Mouse (Mus musculus): ENCODE data around the gene Adamts7. TPM values are rescaled to one million over a fixed set of nuclear protein-coding genes. Genes with fewer than 3 reads are reported as not detected.

Gene Adamts7
- polyA plus RNA-seq, 1 experiment from 2014 or later, result 18.9 TPM

DNA sequence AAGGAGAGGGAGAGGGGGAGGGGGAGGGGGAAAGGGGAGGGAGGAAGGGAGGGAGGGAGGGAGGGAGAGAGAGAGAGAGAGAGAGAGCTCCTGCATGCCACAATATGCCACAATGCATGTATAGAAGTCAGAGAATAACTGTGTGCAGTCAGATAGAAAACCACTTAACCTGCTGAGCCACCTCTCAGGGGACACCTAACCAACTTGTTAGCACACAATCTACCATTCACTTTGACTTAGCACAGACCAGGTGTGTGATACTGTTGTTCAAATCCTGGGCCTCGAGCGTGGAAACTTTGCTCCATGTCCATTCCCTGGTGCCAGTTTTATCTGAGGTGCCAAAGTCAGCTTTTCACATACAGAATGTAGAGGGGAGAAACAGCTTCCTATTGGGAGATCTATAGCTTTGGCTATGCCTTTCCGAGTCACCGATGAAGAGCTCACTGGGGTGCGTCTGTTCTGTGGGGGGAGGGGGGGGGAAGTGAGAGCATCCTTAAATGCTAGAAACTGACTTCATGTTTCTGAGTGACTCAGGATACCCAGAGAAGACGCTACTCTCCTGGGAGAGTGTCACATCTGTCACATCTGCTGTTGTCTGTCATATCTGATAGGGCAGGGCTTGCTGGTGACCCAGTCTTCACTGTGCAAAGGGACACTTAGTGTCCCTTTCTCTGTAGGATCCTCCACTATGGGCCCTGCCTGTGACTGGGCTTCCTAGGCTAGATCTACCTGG lies 19.0 kb downstream of the Adamts7 start:
- Histone ChIP-seq H3K9ac (replicated peaks) (no peak overlapping the region; the same call in 1 of the 2 replicates), H3K4me3 (replicated peaks) (no peak overlapping the region), H3K4me2 (no peak overlapping the region), H3K9me3 (no peaks in the 10 kb centered on the region), H3K27ac (no peak overlapping the region), H3K27me3 (no peaks in the 10 kb centered on the region; the same call in 1 of the 2 replicates), H3K4me1 (replicated peaks) (no peaks in the 10 kb centered on the region), H3K36me3 (peaks cover 96% of the 10 kb centered on the region)
- no peak for ATAC-seq (ENCODE audit: insufficient number of reproducible peaks, insufficient read depth, low FRiP score, low TSS enrichment, low read depth)
- 91% methylated on average over 6 of the region's 6 CpGs for WGBS

- Histone ChIP-seq H3K36me3 (peaks cover 96% of the 10 kb centered on the region), H3K4me1 (replicated peaks) (no peaks in the 10 kb centered on the region), H3K27ac (no peak overlapping the region), H3K4me2 (no peak overlapping the region), H3K4me3 (replicated peaks) (no peak overlapping the region), H3K9ac (replicated peaks) (no peak overlapping the region), H3K27me3 (no peaks in the 10 kb centered on the region; the same call in 1 of the 2 replicates), H3K9me3 (no peaks in the 10 kb centered on the region)
- WGBS, result 87% methylated on average over 18 of the region's 18 CpGs
- ATAC-seq (ENCODE audit: insufficient number of reproducible peaks, insufficient read depth, low FRiP score, low TSS enrichment, low read depth), result no peak
These were observed 20.0 kb downstream of the Adamts7 start for GRCm38 (mm10) chr9:90182636-90183421.

GRCm38 (mm10) chr9:90183550-90183949 lies 20.7 kb downstream of the Adamts7 start:
- Histone ChIP-seq H3K9me3 (no peaks in the 10 kb centered on the region), H3K36me3 (peaks cover 96% of the 10 kb centered on the region), H3K27me3 (no peaks in the 10 kb centered on the region; the same call in 1 of the 2 replicates), H3K27ac (no peak overlapping the region), H3K4me1 (replicated peaks) (no peaks in the 10 kb centered on the region), H3K4me3 (replicated peaks) (no peak overlapping the region), H3K9ac (replicated peaks) (no peak overlapping the region), H3K4me2 (no peak overlapping the region)
- 82% methylated on average over 3 of the region's 3 CpGs for WGBS
- ATAC-seq (ENCODE audit: insufficient number of reproducible peaks, insufficient read depth, low FRiP score, low TSS enrichment, low read depth), result no peak

- ATAC-seq (ENCODE audit: insufficient number of reproducible peaks, insufficient read depth, low FRiP score, low TSS enrichment, low read depth), result no peak; the same call in 1 of the 2 replicates
- no peak overlapping the region for H3K27ac ChIP-seq
- no peaks in the 10 kb centered on the region; the same call in 1 of the 2 replicates for H3K27me3 ChIP-seq
- H3K4me3 ChIP-seq (replicated peaks), result no peak overlapping the region
- H3K36me3 ChIP-seq, result peaks cover 94% of the 10 kb centered on the region
- H3K4me1 ChIP-seq (replicated peaks), result no peaks in the 10 kb centered on the region
- H3K9me3 ChIP-seq, result no peaks in the 10 kb centered on the region
- WGBS, result 74% methylated on average over 8 of the region's 8 CpGs
- no peak overlapping the region for H3K4me2 ChIP-seq
- no peak overlapping the region for H3K9ac ChIP-seq (replicated peaks)
These were observed 21.2 kb downstream of the Adamts7 start for GRCm38 (mm10) chr9:90184116-90184515.

DNA sequence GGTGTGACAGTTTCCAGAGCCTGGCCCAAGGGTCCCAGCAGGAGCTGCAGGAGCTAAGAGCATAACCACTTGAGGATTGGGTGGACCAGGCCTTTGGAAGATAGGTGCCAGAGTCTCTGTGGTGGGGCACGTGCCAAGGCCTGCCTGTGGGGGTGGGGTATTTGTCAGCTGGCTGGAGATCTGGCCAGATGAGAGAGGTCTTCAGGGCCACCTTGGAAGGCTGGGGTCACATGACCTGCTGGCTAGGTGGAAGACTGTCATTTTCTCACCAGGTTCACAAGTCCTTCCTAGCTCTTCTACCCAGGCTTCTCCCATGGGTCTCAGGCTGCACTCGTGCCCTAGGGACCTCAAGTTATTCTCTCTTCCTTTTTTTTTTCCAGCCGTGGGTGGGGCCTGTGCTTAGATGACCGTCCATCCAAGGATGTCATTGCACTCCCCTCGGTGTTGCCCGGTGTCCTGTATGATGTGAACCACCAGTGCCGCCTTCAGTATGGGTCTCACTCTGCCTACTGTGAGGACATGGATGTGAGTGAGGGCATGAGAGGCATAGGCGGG lies 22.6 kb downstream of the Adamts7 start:
- no peak overlapping the region for H3K4me2 ChIP-seq
- H3K4me1 ChIP-seq (replicated peaks), result no peaks in the 10 kb centered on the region
- peaks cover 93% of the 10 kb centered on the region for H3K36me3 ChIP-seq
- no peak for ATAC-seq (ENCODE audit: insufficient number of reproducible peaks, insufficient read depth, low FRiP score, low TSS enrichment, low read depth)
- WGBS, result 81% methylated on average over 8 of the region's 8 CpGs
- H3K9me3 ChIP-seq, result no peaks in the 10 kb centered on the region
- H3K9ac ChIP-seq (replicated peaks), result no peak overlapping the region
- no peak overlapping the region for H3K27ac ChIP-seq
- H3K4me3 ChIP-seq (replicated peaks), result no peak overlapping the region
- no peaks in the 10 kb centered on the region; the same call in 1 of the 2 replicates for H3K27me3 ChIP-seq

DNA sequence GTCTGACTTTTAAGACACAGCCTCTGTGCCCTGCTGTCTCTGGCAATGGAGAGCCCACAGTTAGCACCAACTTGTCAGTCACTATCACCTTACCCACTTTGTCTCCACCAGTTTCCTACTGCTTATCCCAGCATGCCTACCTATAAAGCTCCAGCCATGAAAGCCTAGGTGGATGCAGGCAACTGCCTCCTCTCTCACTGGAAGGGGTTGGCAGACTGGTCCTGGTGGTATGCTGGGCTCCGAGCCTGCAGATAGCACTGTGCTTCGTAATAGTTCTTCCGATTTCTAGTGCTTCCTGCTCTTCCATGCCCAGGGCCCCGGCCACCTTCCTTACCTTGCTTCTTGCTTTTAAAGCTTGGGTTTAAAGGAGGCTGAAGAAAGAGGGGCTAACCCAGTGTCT lies 26.0 kb downstream of the Adamts7 start:
- Histone ChIP-seq H3K27ac (no peak overlapping the region), H3K9me3 (no peaks in the 10 kb centered on the region), H3K9ac (replicated peaks) (no peak overlapping the region), H3K4me1 (replicated peaks) (no peaks in the 10 kb centered on the region), H3K27me3 (no peaks in the 10 kb centered on the region; the same call in 1 of the 2 replicates), H3K36me3 (peaks cover 97% of the 10 kb centered on the region), H3K4me3 (replicated peaks) (no peak overlapping the region), H3K4me2 (no peak overlapping the region)
- WGBS, result 85% methylated on average over 4 of the region's 4 CpGs
- no peak for ATAC-seq (ENCODE audit: insufficient number of reproducible peaks, insufficient read depth, low FRiP score, low TSS enrichment, low read depth)

DNA sequence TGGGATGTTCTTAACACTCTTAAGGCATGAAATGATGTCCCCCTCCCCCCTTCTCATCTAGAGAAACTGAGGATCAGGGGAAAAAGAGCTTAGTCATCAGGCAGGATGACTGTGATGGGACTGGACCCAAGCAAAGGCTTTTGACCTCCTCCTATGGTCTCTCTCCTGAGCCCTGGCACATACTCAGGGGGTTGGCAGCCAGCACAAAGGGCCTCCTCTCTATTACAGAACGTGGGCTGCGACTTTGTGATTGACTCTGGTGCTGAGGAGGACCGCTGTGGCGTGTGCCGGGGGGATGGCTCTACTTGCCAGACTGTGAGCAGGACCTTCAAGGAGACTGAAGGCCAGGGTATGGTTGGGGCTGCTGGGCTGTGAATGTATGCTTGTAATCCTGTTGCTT lies 26.5 kb downstream of the Adamts7 start:
- Histone ChIP-seq H3K9ac (replicated peaks) (no peak overlapping the region), H3K4me3 (replicated peaks) (no peak overlapping the region), H3K4me2 (no peak overlapping the region), H3K4me1 (replicated peaks) (no peaks in the 10 kb centered on the region), H3K9me3 (no peaks in the 10 kb centered on the region), H3K36me3 (peaks cover 97% of the 10 kb centered on the region), H3K27me3 (no peaks in the 10 kb centered on the region; the same call in 1 of the 2 replicates), H3K27ac (no peak overlapping the region)
- no peak for ATAC-seq (ENCODE audit: insufficient number of reproducible peaks, insufficient read depth, low FRiP score, low TSS enrichment, low read depth)
- 76% methylated on average over 5 of the region's 5 CpGs for WGBS

DNA sequence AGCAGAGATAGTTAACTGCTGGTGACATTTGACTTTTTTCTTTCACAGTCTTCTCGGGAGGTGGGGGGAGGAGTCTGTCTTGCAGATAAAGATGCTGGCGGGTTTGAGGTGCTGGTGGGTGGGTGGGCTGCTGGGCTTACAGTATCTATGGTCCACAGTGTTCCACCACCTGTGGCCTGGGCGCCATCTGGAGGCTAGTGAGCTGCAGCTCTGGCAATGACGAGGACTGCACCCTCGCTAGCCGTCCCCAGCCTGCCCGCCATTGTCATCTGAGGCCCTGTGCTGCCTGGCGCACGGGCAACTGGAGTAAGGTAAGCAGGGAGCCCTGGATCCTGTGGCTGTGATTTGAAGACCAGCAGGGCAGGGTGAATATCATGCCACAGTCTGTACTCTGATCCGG lies 32.1 kb downstream of the Adamts7 start:
- no peak for ATAC-seq (ENCODE audit: insufficient number of reproducible peaks, insufficient read depth, low FRiP score, low TSS enrichment, low read depth)
- no peak overlapping the region for H3K4me2 ChIP-seq
- H3K4me3 ChIP-seq (replicated peaks), result no peak overlapping the region
- no peaks in the 10 kb centered on the region for H3K27me3 ChIP-seq
- 75% methylated on average over 10 of the region's 10 CpGs for whole genome bisulfite sequencing
- no peaks in the 10 kb centered on the region for H3K4me1 ChIP-seq (replicated peaks)
- H3K9ac ChIP-seq (replicated peaks), result no peak overlapping the region
- peaks cover 98% of the 10 kb centered on the region for H3K36me3 ChIP-seq
- H3K9me3 ChIP-seq, result no peaks in the 10 kb centered on the region
- H3K27ac ChIP-seq, result no peak overlapping the region

GRCm38 (mm10) chr9:90196262-90196661 lies 33.4 kb downstream of the Adamts7 start:
- WGBS, result 82% methylated on average over 7 of the region's 7 CpGs
- Histone ChIP-seq H3K4me1 (replicated peaks) (no peaks in the 10 kb centered on the region), H3K4me2 (no peak overlapping the region), H3K27ac (no peak overlapping the region), H3K9ac (replicated peaks) (no peak overlapping the region), H3K4me3 (replicated peaks) (no peak overlapping the region), H3K36me3 (peaks cover 98% of the 10 kb centered on the region), H3K9me3 (no peaks in the 10 kb centered on the region), H3K27me3 (no peaks in the 10 kb centered on the region)
- no peak for ATAC-seq (ENCODE audit: insufficient number of reproducible peaks, insufficient read depth, low FRiP score, low TSS enrichment, low read depth)

- H3K9me3 ChIP-seq, result no peaks in the 10 kb centered on the region
- peaks cover 97% of the 10 kb centered on the region for H3K36me3 ChIP-seq
- 87% methylated on average over 7 of the region's 7 CpGs for WGBS
- no peak overlapping the region for H3K4me3 ChIP-seq (replicated peaks)
- no peak overlapping the region for H3K27ac ChIP-seq
- no peak overlapping the region for H3K9ac ChIP-seq (replicated peaks)
- H3K4me1 ChIP-seq (replicated peaks), result no peaks in the 10 kb centered on the region
- no peak overlapping the region for H3K4me2 ChIP-seq
- no peak for ATAC-seq (ENCODE audit: insufficient number of reproducible peaks, insufficient read depth, low FRiP score, low TSS enrichment, low read depth)
- no peaks in the 10 kb centered on the region for H3K27me3 ChIP-seq
These were observed 34.3 kb downstream of the Adamts7 start for GRCm38 (mm10) chr9:90197116-90197665.

GRCm38 (mm10) chr9:90197866-90198383 lies 35.1 kb downstream of the Adamts7 start:
- Histone ChIP-seq H3K27me3 (no peaks in the 10 kb centered on the region), H3K4me3 (replicated peaks) (no peak overlapping the region), H3K9ac (replicated peaks) (no peak overlapping the region), H3K4me1 (replicated peaks) (no peaks in the 10 kb centered on the region), H3K36me3 (peaks cover 97% of the 10 kb centered on the region), H3K9me3 (no peaks in the 10 kb centered on the region), H3K27ac (no peak overlapping the region), H3K4me2 (no peak overlapping the region)
- WGBS, result 88% methylated on average over 7 of the region's 7 CpGs
- ATAC-seq (ENCODE audit: insufficient number of reproducible peaks, insufficient read depth, low FRiP score, low TSS enrichment, low read depth), result no peak

Measured in limb, embryonic 12.5 days (tissue).